Mouse (Mus musculus): ENCODE measurements around the gene Cacna2d4.

Cacna2d4 gene

GRCm38 (mm10) chr6:119387801-119388649 is 151.7 kb downstream of the Cacna2d4 start:
- DNase-seq (ENCODE audit: low spot score): peak; percentile 26

- peak; percentile 96 for DNase-seq (ENCODE audit: low spot score)
These were observed 152.3 kb downstream of the Cacna2d4 start for GRCm38 (mm10) chr6:119388650-119389012.

- DNase-seq (ENCODE audit: low spot score): no peak
These were observed 152.8 kb downstream of the Cacna2d4 start for GRCm38 (mm10) chr6:119389089-119389488.

GRCm38 (mm10) chr6:119390728-119391127 is 154.4 kb downstream of the Cacna2d4 start:
- no peak for DNase-seq (ENCODE audit: low spot score)

GRCm38 (mm10) chr6:119392836-119393235 is 156.5 kb downstream of the Cacna2d4 start:
- DNase-seq (ENCODE audit: low spot score): peak; percentile 63

GRCm38 (mm10) chr6:119395421-119396308 is 159.3 kb downstream of the Cacna2d4 start:
- DNase-seq (ENCODE audit: low spot score): peak; percentile 47

- peak; percentile 89 for DNase-seq (ENCODE audit: low spot score)
These were observed 159.9 kb downstream of the Cacna2d4 start for GRCm38 (mm10) chr6:119396309-119396634.

- DNase-seq (ENCODE audit: low spot score): no peak
These were observed 163.0 kb downstream of the Cacna2d4 start for GRCm38 (mm10) chr6:119399371-119399770.

GRCm38 (mm10) chr6:119400649-119401048 is 164.3 kb downstream of the Cacna2d4 start:
- DNase-seq (ENCODE audit: low spot score): no peak

- DNase-seq (ENCODE audit: low spot score): no peak
These were observed 165.4 kb downstream of the Cacna2d4 start for GRCm38 (mm10) chr6:119401545-119402304.

Data from urinary bladder, postnatal 14 days (tissue).